Mouse (Mus musculus) bone marrow macrophage, adult 2 months (primary cell): ENCODE results near the gene Pm20d2. TPM values are rescaled to one million over a fixed set of nuclear protein-coding genes. Genes with fewer than 3 reads are reported as not detected.

Experiments used
- H3K27ac ChIP-seq: 2 replicates; pipeline ENCODE4 v1.5.1; 2012; ENCODE audit warnings: low read depth, low read length; ENCODE audit not compliant: insufficient read depth
- H3K4me1 ChIP-seq: 2 replicates; pipeline ENCODE4 v1.6.1; 2012; ENCODE audit warnings: low read length; ENCODE audit not compliant: control insufficient read depth, insufficient read depth
- H3K4me3 ChIP-seq: 2 replicates; pipeline ENCODE4 v1.5.1; 2012; ENCODE audit warnings: mild to moderate bottlenecking, low read length, moderate library complexity; ENCODE audit not compliant: insufficient read depth
- CTCF ChIP-seq: IDR thresholded peaks from 2 replicates; pipeline ENCODE4 v1.5.1; 2012; ENCODE audit warnings: low read depth, mild to moderate bottlenecking, low read length, moderate library complexity
- POLR2A ChIP-seq: IDR thresholded peaks from 2 replicates; pipeline ENCODE4 v1.6.1; 2012; ENCODE audit warnings: mild to moderate bottlenecking, low read depth, low read length, borderline replicate concordance
- polyA plus RNA-seq: library from polyadenylated mRNA; stranded (reverse); fragments of >200 nt; gene quantifications from 2 replicates; pipeline ENCODE4 v1.2.4, GENCODE M21; 2012; ENCODE audit not compliant: missing spikeins, insufficient read depth, insufficient read length

The Pm20d2 gene
- polyA plus RNA-seq, 1 experiment, result not detected

- H3K4me1 ChIP-seq, result no peaks in the 10 kb centered on the region
- TF ChIP-seq CTCF (peak; percentile 38; the same call in 1 of the 2 replicates), POLR2A (no peak)
Observed at GRCm38 (mm10) chr4:33124493-33124892, 65.0 kb downstream of the Pm20d2 start.

More at GRCm38 (mm10) chr4:33124493-33124892, 65.0 kb downstream of the Pm20d2 start:
- Histone ChIP-seq H3K27ac (no peak overlapping the region), H3K4me3 (no peak overlapping the region)

Other genes starting within 250 kb of the Pm20d2 start
- gene Ankrd6, start 238.9 kb downstream of the Pm20d2 start, polyA plus RNA-seq, result 0.16 TPM in 1 of 2 replicates, not detected in the other
- gene Rragd, start 206.7 kb downstream of the Pm20d2 start, polyA plus RNA-seq, result 2.4 and 2.5 TPM in 2 replicates
- 41.7 and 47.4 TPM in 2 replicates for gene Ube2j1, start 158.3 kb downstream of the Pm20d2 start, polyA plus RNA-seq
- 0.31 TPM in 1 of 2 replicates, not detected in the other for gene Gabrr2, start 126.7 kb downstream of the Pm20d2 start, polyA plus RNA-seq
- gene Gabrr1, start 57.2 kb downstream of the Pm20d2 start, polyA plus RNA-seq, result not detected in 2 replicates
- gene Srsf12, start 19.3 kb upstream of the Pm20d2 start, polyA plus RNA-seq, result not detected in 2 replicates
- gene Pnrc1, start 100.4 kb upstream of the Pm20d2 start, polyA plus RNA-seq, result 136 and 138 TPM in 2 replicates
- 17.9 and 19.4 TPM in 2 replicates for gene Rngtt, start 120.6 kb upstream of the Pm20d2 start, polyA plus RNA-seq